Mouse (Mus musculus) heart, embryonic 12.5 days (tissue): ENCODE measurements around the gene Hpcal1. TPM values are rescaled to one million over a fixed set of nuclear protein-coding genes. Genes with fewer than 3 reads are reported as not detected.
"Not testable (repeated sequence)": the region's sequence is repeated elsewhere in the genome, so short reads cannot be mapped to it uniquely, and the experiment has no call there.

Source experiments
- ATAC-seq: fragments of 200-750 bp; cut with Nextera tagmentation; 2 replicates; pipeline ENCODE4 v1.8.0; 2017; ENCODE audit warnings: moderate TSS enrichment, moderate library complexity; ENCODE audit not compliant: insufficient number of reproducible peaks, low FRiP score
- H3K27ac ChIP-seq: fragments of 300-500 bp; sonication (generic); 2 replicates; pipeline ENCODE4 v1.5.1; 2016; ENCODE audit warnings: mild to moderate bottlenecking, moderate library complexity; ENCODE audit not compliant: poor library complexity, severe bottlenecking
- H3K27me3 ChIP-seq: fragments of 300-500 bp; sonication (generic); replicated peaks from 2 replicates; pipeline ENCODE4 v1.6.1; 2016; ENCODE audit warnings: mild to moderate bottlenecking, moderate library complexity
- H3K36me3 ChIP-seq: fragments of 300-500 bp; sonication (generic); 2 replicates; pipeline ENCODE4 v1.6.1; 2016; ENCODE audit warnings: mild to moderate bottlenecking, moderate library complexity
- H3K4me1 ChIP-seq: fragments of 300-500 bp; sonication (generic); replicated peaks from 2 replicates; pipeline ENCODE4 v1.6.1; 2016; ENCODE audit warnings: mild to moderate bottlenecking
- H3K4me2 ChIP-seq: fragments of 300-500 bp; sonication (generic); 2 replicates; pipeline ENCODE4 v1.6.1; 2016; ENCODE audit warnings: mild to moderate bottlenecking, moderate library complexity
- H3K4me3 ChIP-seq: fragments of 300-500 bp; sonication (generic); 2 replicates; pipeline ENCODE4 v1.5.1; 2016; ENCODE audit warnings: mild to moderate bottlenecking
- H3K9ac ChIP-seq: fragments of 300-500 bp; sonication (generic); 2 replicates; pipeline ENCODE4 v1.6.1; 2016; ENCODE audit warnings: mild to moderate bottlenecking, moderate library complexity
- H3K9me3 ChIP-seq: fragments of 300-500 bp; sonication (generic); replicated peaks from 2 replicates; pipeline ENCODE4 v1.6.1; 2016; ENCODE audit warnings: mild to moderate bottlenecking, moderate library complexity
- WGBS: fragments of 180-500 bp; shearing (Covaris S2); methylation state at CpG from one replicate; pipeline ENCODE4 v1.1.7; 2016; 5-methylcytosine and 5-hydroxymethylcytosine counted together
- polyA plus RNA-seq: library from polyadenylated mRNA; unstranded; fragments of >200 nt; fragmentation: Nextera tagmentation; extraction: Ambion mirVana; gene quantifications from 2 replicates; pipeline ENCODE4 v1.2.1, GENCODE M21; 2016

Gene Hpcal1
- polyA plus RNA-seq, 1 experiment from 2014 or later, result 19.9 TPM

- Histone ChIP-seq H3K9me3 (no peaks in the 10 kb centered on the region), H3K4me3 (no peak overlapping the region), H3K27ac (no peak overlapping the region), H3K4me1 (no peaks in the 10 kb centered on the region), H3K9ac (no peak overlapping the region), H3K4me2 (no peak overlapping the region), H3K27me3 (no peaks in the 10 kb centered on the region), H3K36me3 (peaks cover 7% of the 10 kb centered on the region; the same call in 1 of the 2 replicates)
- no peak for ATAC-seq
- WGBS, result 83% methylated on average over 6 of the region's 6 CpGs
These were observed 100.5 kb downstream of the Hpcal1 start for GRCm38 (mm10) chr12:17791111-17791510.

- no peak for ATAC-seq
- Histone ChIP-seq H3K27me3 (no peaks in the 10 kb centered on the region), H3K27ac (no peak overlapping the region), H3K9me3 (no peaks in the 10 kb centered on the region), H3K9ac (no peak overlapping the region), H3K4me1 (no peaks in the 10 kb centered on the region), H3K4me3 (no peak overlapping the region), H3K36me3 (no peaks in the 10 kb centered on the region), H3K4me2 (no peak overlapping the region)
- 75% methylated on average over 1 of the region's 1 CpGs for WGBS
These were observed 102.1 kb downstream of the Hpcal1 start for GRCm38 (mm10) chr12:17792756-17793155.

- Histone ChIP-seq H3K4me3 (no peak overlapping the region), H3K4me1 (no peaks in the 10 kb centered on the region), H3K27me3 (no peaks in the 10 kb centered on the region), H3K9ac (no peak overlapping the region), H3K36me3 (no peaks in the 10 kb centered on the region), H3K9me3 (no peaks in the 10 kb centered on the region), H3K4me2 (no peak overlapping the region), H3K27ac (no peak overlapping the region)
- ATAC-seq, result no peak
- WGBS, result 57% methylated on average over 3 of the region's 3 CpGs
These were observed 105.1 kb downstream of the Hpcal1 start for GRCm38 (mm10) chr12:17795660-17796278.

GRCm38 (mm10) chr12:17798261-17798660 is 107.6 kb downstream of the Hpcal1 start:
- H3K4me1 ChIP-seq, result not testable (repeated sequence)

DNA sequence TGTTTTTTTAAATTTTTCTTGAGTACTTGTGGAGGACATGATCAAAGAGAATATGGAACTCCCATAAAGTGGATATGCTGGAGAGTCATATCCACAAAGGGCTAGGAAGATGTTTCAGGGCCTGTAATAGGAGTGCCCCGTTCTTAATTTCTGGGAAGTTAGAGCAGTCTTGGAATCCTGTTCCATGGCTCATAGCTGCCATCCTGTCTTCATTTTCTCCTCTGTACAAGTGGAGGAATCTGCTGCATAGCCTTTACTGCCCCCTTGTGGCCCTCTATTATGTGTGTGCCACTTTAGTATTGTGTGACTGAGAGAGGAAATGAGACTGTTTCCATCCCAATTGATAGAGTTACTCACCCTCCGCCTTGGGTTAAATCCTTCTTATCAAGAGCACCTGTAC is 117.9 kb downstream of the Hpcal1 start:
- H3K9me3 ChIP-seq, result no peaks in the 10 kb centered on the region
- 16% methylated on average over 2 of the region's 2 CpGs for WGBS
- no peak overlapping the region for H3K27ac ChIP-seq
- H3K27me3 ChIP-seq, result no peaks in the 10 kb centered on the region
- ATAC-seq, result no peak
- no peak overlapping the region for H3K4me3 ChIP-seq
- no peaks in the 10 kb centered on the region for H3K4me1 ChIP-seq
- H3K9ac ChIP-seq, result no peak overlapping the region
- H3K4me2 ChIP-seq, result no peak overlapping the region
- no peaks in the 10 kb centered on the region for H3K36me3 ChIP-seq

More at GRCm38 (mm10) chr12:17798261-17798660, 107.6 kb downstream of the Hpcal1 start:
- not testable (repeated sequence) for H3K9ac ChIP-seq, H3K4me3 ChIP-seq, H3K4me2 ChIP-seq, H3K27me3 ChIP-seq, ATAC-seq, H3K27ac ChIP-seq, H3K9me3 ChIP-seq, H3K36me3 ChIP-seq
- 71% methylated on average over 11 of the region's 11 CpGs for WGBS

GRCm38 (mm10) chr12:17835279-17835678 is 144.6 kb downstream of the Hpcal1 start:
- H3K9ac ChIP-seq, result not testable (repeated sequence)
- 64% methylated on average over 1 of the region's 1 CpGs for whole genome bisulfite sequencing

More at GRCm38 (mm10) chr12:17835279-17835678, 144.6 kb downstream of the Hpcal1 start:
- H3K4me3 ChIP-seq, H3K4me2 ChIP-seq, H3K4me1 ChIP-seq, ATAC-seq, H3K27me3 ChIP-seq, H3K36me3 ChIP-seq, H3K27ac ChIP-seq, H3K9me3 ChIP-seq: not testable (repeated sequence)

Other genes with a start within 250 kb of the Hpcal1 start
- gene Odc1, start 146.1 kb upstream of the Hpcal1 start, polyA plus RNA-seq, result 161 and 167 TPM in 2 replicates